Comparison of ENCODE assay signal across 13 mouse cellular contexts in the genomic region with DNA sequence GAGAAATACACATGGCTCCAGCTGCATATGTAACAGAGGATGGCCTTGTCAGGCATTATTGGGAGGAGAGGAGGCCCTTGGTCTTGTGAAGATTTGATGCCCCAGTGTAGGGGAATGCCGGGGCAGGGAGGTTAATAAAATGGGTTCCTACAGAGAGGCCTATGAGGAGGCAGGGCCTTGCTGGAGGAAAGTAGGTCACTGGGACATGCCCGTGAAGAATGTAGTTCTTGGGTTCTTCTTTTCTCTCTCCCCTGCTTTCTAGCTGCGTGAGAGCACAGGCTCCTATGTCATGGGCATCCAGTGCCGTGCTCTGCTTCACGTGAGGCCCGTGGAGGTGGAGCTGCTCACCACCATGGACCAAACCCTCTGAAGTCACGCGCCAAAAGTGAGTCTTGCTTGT. TPM values are rescaled to one million over a fixed set of nuclear protein-coding genes. Genes with fewer than 3 reads are reported as not detected.
A peak's percentile ranks its signal among the peaks of the same experiment; 100 is the strongest.
DNase-seq lines count a peak whose midpoint lies in the region; ATAC-seq and TF ChIP-seq lines count a peak whose summit lies in the region.
"Had no signal": no experiment of that assay in that cellular context is flagged by ENCODE, and none has a peak within 500 bp of the region (broad histone marks: within the 10 kb centered on the region; RNA-seq: fewer than 3 reads in every experiment).

No protein-coding gene starts in this region.

- no peaks in the 10 kb centered on the region for H3K27me3 ChIP-seq in midbrain, postnatal 0 days (ENCODE audit: insufficient read depth, low read length)
- H3K27me3 ChIP-seq in midbrain, embryonic 15.5 days (replicated peaks): no peaks in the 10 kb centered on the region
- H3K27me3 ChIP-seq in forebrain, embryonic 15.5 days: no peaks in the 10 kb centered on the region

- intact Hi-C loops in gastrocnemius, adult 2 months (cut with DNase I): no loop called here
- intact Hi-C loops in gastrocnemius, postnatal 36 days (cut with DNase I): no loop called here

- no peak overlapping the region for H3K4me2 ChIP-seq in midbrain, postnatal 0 days (ENCODE audit: low read depth, low read length, poor library complexity, severe bottlenecking)
- H3K4me2 ChIP-seq in midbrain, embryonic 15.5 days: no peak overlapping the region
- 0 out of 2 replicates have a peak overlapping the region, but pooled peaks have one; percentile 7 for H3K4me2 ChIP-seq in forebrain, embryonic 15.5 days (replicated peaks)

- no peaks in the 10 kb centered on the region for H3K9me3 ChIP-seq in midbrain, postnatal 0 days (ENCODE audit: low read length)
- no peaks in the 10 kb centered on the region for H3K9me3 ChIP-seq in midbrain, embryonic 15.5 days
- H3K9me3 ChIP-seq in forebrain, embryonic 15.5 days: no peaks in the 10 kb centered on the region

- 0 out of 2 replicates have a peak, but pooled peaks have one; percentile 27 for ATAC-seq in midbrain, postnatal 0 days (ENCODE audit: low FRiP score)
- ATAC-seq in midbrain, embryonic 15.5 days (replicated peaks): no peak
- no peak for ATAC-seq in forebrain, embryonic 15.5 days (replicated peaks)

- TF ChIP-seq CTCF in gastrocnemius, adult 2 months (IDR thresholded peaks at IDR 0.05): no peak
- no peak for TF ChIP-seq CTCF in midbrain, postnatal 0 days (IDR thresholded peaks at IDR 0.05)

- WGBS in midbrain, postnatal 0 days: 68% methylated on average over 8 of the region's 8 CpGs
- WGBS in midbrain, embryonic 15.5 days: 74% methylated on average over 8 of the region's 8 CpGs
- 72% methylated on average over 8 of the region's 8 CpGs for WGBS in forebrain, embryonic 15.5 days

- DNase-seq in gastrocnemius, adult 2 months: no peak
- DNase-seq in gastrocnemius, postnatal 36 days: no peak
- no peak for DNase-seq in midbrain, postnatal 0 days (ENCODE audit: low spot score)
- DNase-seq in thymus, postnatal 4 days: peak; percentile 37
- DNase-seq in adrenal gland, postnatal 25 days: no peak
- DNase-seq: B cell, adult 2 months; heart, adult 2 months; kidney, adult 18-20 months; kidney, postnatal 36 days; lung, adult 18-20 months had no signal

- no peaks in the 10 kb centered on the region for H3K36me3 ChIP-seq in midbrain, postnatal 0 days (ENCODE audit: insufficient read depth, low read length)
- H3K36me3 ChIP-seq in midbrain, embryonic 15.5 days (replicated peaks): no peaks in the 10 kb centered on the region
- H3K36me3 ChIP-seq in forebrain, embryonic 15.5 days: no peaks in the 10 kb centered on the region

- no peak overlapping the region for H3K4me3 ChIP-seq in gastrocnemius, adult 2 months
- H3K4me3 ChIP-seq in midbrain, postnatal 0 days (ENCODE audit: low read depth, low read length): no peak overlapping the region
- no peak overlapping the region for H3K4me3 ChIP-seq in midbrain, embryonic 15.5 days
- H3K4me3 ChIP-seq in forebrain, embryonic 15.5 days: no peak overlapping the region
- H3K4me3 ChIP-seq: heart, adult 2 months had no signal

- H3K27ac ChIP-seq in gastrocnemius, adult 2 months: peak overlapping the region; percentile 20; the same call in 1 of the 2 replicates
- H3K27ac ChIP-seq in midbrain, postnatal 0 days (ENCODE audit: low read depth, low read length): no peak overlapping the region; the same call in 1 of the 2 replicates
- H3K27ac ChIP-seq in midbrain, embryonic 15.5 days: no peak overlapping the region
- 0 out of 2 replicates have a peak overlapping the region, but pooled peaks have one; percentile 47 for H3K27ac ChIP-seq in forebrain, embryonic 15.5 days (replicated peaks)
- H3K27ac ChIP-seq: heart, adult 2 months; macrophage had no signal

- no peaks in the 10 kb centered on the region for H3K4me1 ChIP-seq in midbrain, postnatal 0 days (ENCODE audit: insufficient read depth, low read length)
- peaks cover 18% of the 10 kb centered on the region for H3K4me1 ChIP-seq in midbrain, embryonic 15.5 days
- H3K4me1 ChIP-seq in forebrain, embryonic 15.5 days: peaks cover 72% of the 10 kb centered on the region

- no peak overlapping the region for H3K9ac ChIP-seq in midbrain, postnatal 0 days (replicated peaks; ENCODE audit: low read length, poor library complexity, severe bottlenecking)
- H3K9ac ChIP-seq in midbrain, embryonic 15.5 days: no peak overlapping the region
- no peak overlapping the region for H3K9ac ChIP-seq in forebrain, embryonic 15.5 days (replicated peaks)

RNA-seq across cellular contexts. Expression of a gene that starts 9.5 kb away (rescaled TPM):
- 10 to 100 TPM; 12.4 to 12.9 TPM for total RNA-seq in gastrocnemius, adult 2 months (2021)
- total RNA-seq in gastrocnemius, postnatal 36 days (2021): 10 to 100 TPM; 12.8 to 14.0 TPM
- 11.4 and 12.3 TPM in 2 replicates for total RNA-seq in midbrain, postnatal 0 days (2014; rRNA removed)
- polyA plus RNA-seq in midbrain, postnatal 0 days (2015; fragmentation: Nextera tagmentation; extraction: Ambion mirVana): 0.65 and 0.81 TPM in 2 replicates
- polyA plus RNA-seq in midbrain, embryonic 15.5 days (2015; fragmentation: Nextera tagmentation; extraction: Ambion mirVana): 4.0 and 6.2 TPM in 2 replicates
- polyA plus RNA-seq in forebrain, embryonic 15.5 days (2015; fragmentation: Nextera tagmentation; extraction: Ambion mirVana): 15.0 and 18.2 TPM in 2 replicates
- 10.7 and 13.1 TPM in 2 replicates for total RNA-seq in adrenal gland, postnatal 25 days (2021)

Comparison
In these comparisons a context has a peak if more than half of its experiments do, and no peak if none do; other contexts are left out.
1. H3K27ac ChIP-seq: peak in gastrocnemius, adult 2 months (single experiment) and forebrain, embryonic 15.5 days (single experiment); none in midbrain, postnatal 0 days (single experiment) and midbrain, embryonic 15.5 days (single experiment).